11 mouse cellular contexts compared by ENCODE assay signal in genomic region chr1:72827411-72828315, GRCm38 (mm10). TPM values are rescaled to one million over a fixed set of nuclear protein-coding genes. Genes with fewer than 3 reads are reported as not detected.
DNase-seq lines count a peak whose midpoint lies in the region; ATAC-seq lines count a peak whose summit lies in the region.
"Had no signal": no experiment of that assay in that cellular context is flagged by ENCODE, and none has a peak within 500 bp of the region (broad histone marks: within the 10 kb centered on the region; RNA-seq: fewer than 3 reads in every experiment).

No protein-coding gene starts in this region.

- no peaks in the 10 kb centered on the region for H3K27me3 ChIP-seq in kidney, embryonic 15.5 days
- H3K27me3 ChIP-seq in hindbrain, embryonic 12.5 days, result no peaks in the 10 kb centered on the region; the same call in 1 of the 2 replicates
- H3K27me3 ChIP-seq in midbrain, embryonic 16.5 days (ENCODE audit: control insufficient read depth, insufficient read depth, low read depth, low read length), result no peaks in the 10 kb centered on the region

- peak overlapping the region; percentile 96 for H3K4me2 ChIP-seq in kidney, embryonic 15.5 days
- peak overlapping the region; percentile 90 for H3K4me2 ChIP-seq in hindbrain, embryonic 12.5 days (replicated peaks)
- peak overlapping the region; percentile 78 for H3K4me2 ChIP-seq in midbrain, embryonic 16.5 days (ENCODE audit: low read length)

- H3K36me3 ChIP-seq in kidney, embryonic 15.5 days, result no peaks in the 10 kb centered on the region
- peaks cover 15% of the 10 kb centered on the region; the same call in 1 of the 2 replicates for H3K36me3 ChIP-seq in hindbrain, embryonic 12.5 days
- H3K36me3 ChIP-seq in midbrain, embryonic 16.5 days (ENCODE audit: control insufficient read depth, insufficient read depth, low read length), result no peaks in the 10 kb centered on the region

- no peaks in the 10 kb centered on the region for H3K9me3 ChIP-seq in kidney, embryonic 15.5 days (replicated peaks)
- H3K9me3 ChIP-seq in hindbrain, embryonic 12.5 days (replicated peaks), result 0 out of 2 replicates have a peak, but pooled peaks cover 3% of the 10 kb centered on the region
- no peaks in the 10 kb centered on the region for H3K9me3 ChIP-seq in midbrain, embryonic 16.5 days (replicated peaks; ENCODE audit: control insufficient read depth, low read length, poor library complexity, severe bottlenecking)

- H3K27ac ChIP-seq in kidney, embryonic 15.5 days, result no peak overlapping the region
- peak overlapping the region; percentile 86 for H3K27ac ChIP-seq in hindbrain, embryonic 12.5 days
- peak overlapping the region; percentile 79 for H3K27ac ChIP-seq in midbrain, embryonic 16.5 days (ENCODE audit: low read length)

- WGBS in kidney, embryonic 15.5 days, result 26% methylated on average over 12 of the region's 12 CpGs
- WGBS in hindbrain, embryonic 12.5 days, result 16% methylated on average over 12 of the region's 12 CpGs
- WGBS in midbrain, embryonic 16.5 days, result 14% methylated on average over 12 of the region's 12 CpGs

- no peak for ATAC-seq in kidney, embryonic 15.5 days (replicated peaks; ENCODE audit: low FRiP score)
- peak; percentile 24; the same call in 1 of the 2 replicates for ATAC-seq in hindbrain, embryonic 12.5 days (ENCODE audit: low FRiP score)
- peak; percentile 33 for ATAC-seq in midbrain, embryonic 16.5 days
- ATAC-seq in megakaryocyte, adult 5-6 weeks (ENCODE audit: poor library complexity, severe bottlenecking), result no peak

- DNase-seq in kidney, postnatal 4 days, result no peak
- peak; percentile 29 for DNase-seq in embryo, embryonic 9.5 days (ENCODE audit: extremely low spot score)
- DNase-seq in layer of hippocampus, adult 11-12 months (ENCODE audit: low spot score), result no peak
- DNase-seq in right cerebral cortex, postnatal 14 days, result no peak
- DNase-seq: gastrocnemius, postnatal 10 days; layer of hippocampus, postnatal 36 days had no signal

- no peak overlapping the region for H3K9ac ChIP-seq in kidney, embryonic 15.5 days
- peak overlapping the region; percentile 80 for H3K9ac ChIP-seq in hindbrain, embryonic 12.5 days
- H3K9ac ChIP-seq in midbrain, embryonic 16.5 days (ENCODE audit: low read depth, low read length), result peak overlapping the region; percentile 85

- peak overlapping the region; percentile 61; the same call in 1 of the 2 replicates for H3K4me3 ChIP-seq in kidney, embryonic 15.5 days (replicated peaks)
- H3K4me3 ChIP-seq in hindbrain, embryonic 12.5 days, result peak overlapping the region; percentile 70
- peak overlapping the region; percentile 72 for H3K4me3 ChIP-seq in midbrain, embryonic 16.5 days (ENCODE audit: low read depth, low read length)
- H3K4me3 ChIP-seq: megakaryocyte, embryonic 14.5 days had no signal

- peaks cover 63% of the 10 kb centered on the region for H3K4me1 ChIP-seq in kidney, embryonic 15.5 days
- H3K4me1 ChIP-seq in hindbrain, embryonic 12.5 days, result peaks cover 42% of the 10 kb centered on the region
- peaks cover 24% of the 10 kb centered on the region for H3K4me1 ChIP-seq in midbrain, embryonic 16.5 days (ENCODE audit: control insufficient read depth, insufficient read depth, low read length)

RNA-seq across cellular contexts. Expression of gene Igfbp2, which starts 3.4 kb away (rescaled TPM):
- polyA plus RNA-seq in kidney, embryonic 15.5 days (2015; fragmentation: Nextera tagmentation; extraction: Ambion mirVana), result 138 and 150 TPM in 2 replicates
- 548 and 549 TPM in 2 replicates for polyA plus RNA-seq in hindbrain, embryonic 12.5 days (2016; fragmentation: Nextera tagmentation; extraction: Ambion mirVana)
- polyA plus RNA-seq in midbrain, embryonic 16.5 days (2015; fragmentation: Nextera tagmentation; extraction: Ambion mirVana), result 244 and 262 TPM in 2 replicates
- total RNA-seq in megakaryocyte, adult 5-6 weeks (2015), result not detected in 2 replicates
- total RNA-seq in megakaryocyte, adult 5-6 weeks (2017), result not detected in 2 replicates

RNA-seq across cellular contexts. Expression of gene Igfbp5, which starts 47.0 kb away (rescaled TPM):
- 90.4 and 94.0 TPM in 2 replicates for polyA plus RNA-seq in kidney, embryonic 15.5 days (2015; fragmentation: Nextera tagmentation; extraction: Ambion mirVana)
- 69.6 and 99.7 TPM in 2 replicates for polyA plus RNA-seq in hindbrain, embryonic 12.5 days (2016; fragmentation: Nextera tagmentation; extraction: Ambion mirVana)
- polyA plus RNA-seq in midbrain, embryonic 16.5 days (2015; fragmentation: Nextera tagmentation; extraction: Ambion mirVana), result 42.6 and 42.8 TPM in 2 replicates
- total RNA-seq in megakaryocyte, adult 5-6 weeks (2015), result 2.7 and 2.9 TPM in 2 replicates
- 1.2 and 1.6 TPM in 2 replicates for total RNA-seq in megakaryocyte, adult 5-6 weeks (2017)

Comparison
In these comparisons a context has a peak if more than half of its experiments do, and no peak if none do; other contexts are left out.
1. ATAC-seq: peak in hindbrain, embryonic 12.5 days (single experiment) and midbrain, embryonic 16.5 days (single experiment); none in kidney, embryonic 15.5 days (single experiment) and megakaryocyte, adult 5-6 weeks (single experiment).
2. Peak in every context shown above with its lines, with median percentiles within 50 percentile points of each other: H3K4me2 ChIP-seq and H3K4me3 ChIP-seq.